Mouse (Mus musculus) R1 (cell line): Measurements from ENCODE around the gene Aco2.
"Not testable (repeated sequence)": the region's sequence is repeated elsewhere in the genome, so short reads cannot be mapped to it uniquely, and the experiment has no call there.

Experiments
- DNase-seq: peaks from one replicate; pipeline ENCODE4 v3.0.0-alpha.2; 2018; ENCODE audit warnings: low read depth, low spot score

Gene Aco2

GRCm38 (mm10) chr15:81879531-81880401, 7.7 kb downstream of the Aco2 start:
- DNase-seq: peak; percentile 38

- DNase-seq: no peak
These were observed 10.2 kb downstream of the Aco2 start for GRCm38 (mm10) chr15:81882348-81882747.

GRCm38 (mm10) chr15:81885418-81885934, 13.4 kb downstream of the Aco2 start:
- no peak for DNase-seq

- DNase-seq: no peak
These were observed 14.9 kb downstream of the Aco2 start for GRCm38 (mm10) chr15:81886795-81887550.

- no peak for DNase-seq
These were observed 17.1 kb downstream of the Aco2 start for GRCm38 (mm10) chr15:81889175-81889574.

GRCm38 (mm10) chr15:81891140-81891802, 19.2 kb downstream of the Aco2 start:
- DNase-seq: no peak

GRCm38 (mm10) chr15:81891822-81892580, 19.9 kb downstream of the Aco2 start:
- peak; percentile 81 for DNase-seq

- no peak for DNase-seq
These were observed 21.9 kb downstream of the Aco2 start for GRCm38 (mm10) chr15:81894002-81894401.

- DNase-seq: no peak
These were observed 24.3 kb downstream of the Aco2 start for GRCm38 (mm10) chr15:81896407-81896806.

GRCm38 (mm10) chr15:81897607-81898285, 25.6 kb downstream of the Aco2 start:
- no peak for DNase-seq

GRCm38 (mm10) chr15:81898751-81899150, 26.6 kb downstream of the Aco2 start:
- DNase-seq: no peak

- peak; percentile 74 for DNase-seq
These were observed 32.8 kb downstream of the Aco2 start for GRCm38 (mm10) chr15:81904939-81905338.

- DNase-seq: no peak
These were observed 35.8 kb downstream of the Aco2 start for GRCm38 (mm10) chr15:81907953-81908352.

GRCm38 (mm10) chr15:81908767-81909166, 36.7 kb downstream of the Aco2 start:
- DNase-seq: not testable (repeated sequence)

- no peak for DNase-seq
These were observed 40.4 kb downstream of the Aco2 start for GRCm38 (mm10) chr15:81912498-81912897.

- DNase-seq: no peak
These were observed 42.6 kb downstream of the Aco2 start for GRCm38 (mm10) chr15:81914668-81915067.

- no peak for DNase-seq
These were observed 43.6 kb downstream of the Aco2 start for GRCm38 (mm10) chr15:81915663-81916062.

- DNase-seq: no peak
These were observed 45.1 kb downstream of the Aco2 start for GRCm38 (mm10) chr15:81917201-81917600.

- peak; percentile 79 for DNase-seq
These were observed 45.7 kb downstream of the Aco2 start for GRCm38 (mm10) chr15:81917621-81918463.

GRCm38 (mm10) chr15:81919062-81919461, 47.0 kb downstream of the Aco2 start:
- DNase-seq: no peak
